Mouse (Mus musculus) olfactory bulb, adult 2 months (tissue): ENCODE data around the gene Zscan29.

ENCODE experiments used
- CTCF ChIP-seq: fragments of 200-500 bp; IDR thresholded peaks from 2 replicates; pipeline ENCODE4 v1.5.1; 2012; ENCODE audit warnings: low read depth, mild to moderate bottlenecking, low read length, moderate library complexity; ENCODE audit not compliant: insufficient read depth
- POLR2A ChIP-seq: fragments of 200-500 bp; IDR thresholded peaks from 2 replicates; pipeline ENCODE4 v1.6.1; 2012; ENCODE audit warnings: mild to moderate bottlenecking, low read depth, low read length, moderate library complexity; ENCODE audit not compliant: insufficient read depth

GRCm38 (mm10) chr2:121169173-121169572, 1.8 kb downstream of the Zscan29 start:
- TF ChIP-seq CTCF (no peak), POLR2A (no peak)
